Mouse (Mus musculus): ENCODE measurements around the gene Nadk2. TPM values are rescaled to one million over a fixed set of nuclear protein-coding genes. Genes with fewer than 3 reads are reported as not detected.

Gene Nadk2
- polyA plus RNA-seq, 1 experiment from 2014 or later = 37.2 TPM

- WGBS = 52% methylated on average over 12 of the region's 12 CpGs
- H3K4me2 ChIP-seq (ENCODE audit: low read depth, severe bottlenecking) = peak overlapping the region; percentile 69; the same call in 1 of the 2 replicates
- no peaks in the 10 kb centered on the region for H3K9me3 ChIP-seq (ENCODE audit: control insufficient read depth, low read length)
- H3K4me1 ChIP-seq (ENCODE audit: control insufficient read depth, insufficient read depth, low read length) = no peaks in the 10 kb centered on the region; the same call in 1 of the 2 replicates
- ATAC-seq (ENCODE audit: insufficient number of reproducible peaks, low FRiP score, low TSS enrichment, low read depth) = no peak
- H3K4me3 ChIP-seq (ENCODE audit: low read depth, low read length) = no peak overlapping the region
- H3K36me3 ChIP-seq (ENCODE audit: control insufficient read depth, insufficient read depth, low read length) = no peaks in the 10 kb centered on the region
- H3K27ac ChIP-seq (replicated peaks; ENCODE audit: low read depth, low read length) = no peak overlapping the region
- no peak for DNase-seq (ENCODE audit: low spot score)
- no peak overlapping the region for H3K9ac ChIP-seq (ENCODE audit: low read length)
- no peaks in the 10 kb centered on the region for H3K27me3 ChIP-seq (ENCODE audit: control insufficient read depth, insufficient read depth, low read length)
Observed at GRCm38 (mm10) chr15:9073067-9073608, 2.1 kb downstream of the Nadk2 start.

DNA sequence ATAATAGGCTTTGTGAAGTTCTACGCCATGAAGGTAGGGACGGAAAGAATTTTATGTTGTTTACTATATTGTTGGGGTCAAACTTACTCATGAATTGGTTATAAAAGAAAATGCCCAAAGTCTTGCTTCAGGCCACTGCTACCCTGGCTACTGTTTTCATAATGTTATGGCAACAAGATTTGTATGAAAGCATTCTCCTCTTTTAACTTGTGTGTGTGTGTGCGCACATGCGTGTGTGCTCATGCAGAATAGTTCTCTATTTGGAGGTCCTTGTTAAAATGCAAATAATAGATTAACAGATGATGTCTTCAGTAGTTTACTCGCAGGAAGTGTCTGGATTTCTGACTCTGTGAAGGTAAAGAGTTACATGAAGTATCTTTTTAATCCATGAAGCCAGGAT lies 2.6 kb downstream of the Nadk2 start:
- 78% methylated on average over 5 of the region's 5 CpGs for WGBS
- H3K4me2 ChIP-seq (ENCODE audit: low read depth, severe bottlenecking) = peak overlapping the region; percentile 12; the same call in 1 of the 2 replicates

GRCm38 (mm10) chr15:9074139-9074538 lies 3.1 kb downstream of the Nadk2 start:
- Histone ChIP-seq H3K9ac (ENCODE audit: low read length) (no peak overlapping the region), H3K27ac (replicated peaks; ENCODE audit: low read depth, low read length) (no peak overlapping the region), H3K27me3 (ENCODE audit: control insufficient read depth, insufficient read depth, low read length) (no peaks in the 10 kb centered on the region), H3K4me1 (ENCODE audit: control insufficient read depth, insufficient read depth, low read length) (no peaks in the 10 kb centered on the region; the same call in 1 of the 2 replicates), H3K4me2 (ENCODE audit: low read depth, severe bottlenecking) (no peak overlapping the region), H3K36me3 (ENCODE audit: control insufficient read depth, insufficient read depth, low read length) (no peaks in the 10 kb centered on the region), H3K4me3 (ENCODE audit: low read depth, low read length) (no peak overlapping the region), H3K9me3 (ENCODE audit: control insufficient read depth, low read length) (no peaks in the 10 kb centered on the region)
- no peak for DNase-seq (ENCODE audit: low spot score)
- 14% methylated on average over 2 of the region's 2 CpGs for WGBS
- ATAC-seq (ENCODE audit: insufficient number of reproducible peaks, low FRiP score, low TSS enrichment, low read depth) = no peak

More for the DNA sequence above, 2.6 kb downstream of the Nadk2 start:
- no peak overlapping the region for H3K27ac ChIP-seq (replicated peaks; ENCODE audit: low read depth, low read length)
- H3K36me3 ChIP-seq (ENCODE audit: control insufficient read depth, insufficient read depth, low read length) = no peaks in the 10 kb centered on the region
- no peaks in the 10 kb centered on the region; the same call in 1 of the 2 replicates for H3K4me1 ChIP-seq (ENCODE audit: control insufficient read depth, insufficient read depth, low read length)
- no peak overlapping the region for H3K9ac ChIP-seq (ENCODE audit: low read length)
- ATAC-seq (ENCODE audit: insufficient number of reproducible peaks, low FRiP score, low TSS enrichment, low read depth) (no peak), DNase-seq (ENCODE audit: low spot score) (no peak)
- no peaks in the 10 kb centered on the region for H3K9me3 ChIP-seq (ENCODE audit: control insufficient read depth, low read length)
- no peak overlapping the region for H3K4me3 ChIP-seq (ENCODE audit: low read depth, low read length)
- no peaks in the 10 kb centered on the region for H3K27me3 ChIP-seq (ENCODE audit: control insufficient read depth, insufficient read depth, low read length)

- Histone ChIP-seq H3K4me3 (ENCODE audit: low read depth, low read length) (no peak overlapping the region), H3K36me3 (ENCODE audit: control insufficient read depth, insufficient read depth, low read length) (no peaks in the 10 kb centered on the region), H3K4me1 (ENCODE audit: control insufficient read depth, insufficient read depth, low read length) (no peaks in the 10 kb centered on the region; the same call in 1 of the 2 replicates), H3K9me3 (ENCODE audit: control insufficient read depth, low read length) (no peaks in the 10 kb centered on the region), H3K9ac (ENCODE audit: low read length) (no peak overlapping the region), H3K4me2 (ENCODE audit: low read depth, severe bottlenecking) (no peak overlapping the region), H3K27me3 (ENCODE audit: control insufficient read depth, insufficient read depth, low read length) (no peaks in the 10 kb centered on the region), H3K27ac (replicated peaks; ENCODE audit: low read depth, low read length) (no peak overlapping the region)
- no peak for DNase-seq (ENCODE audit: low spot score)
- 20% methylated on average over 4 of the region's 4 CpGs for WGBS
- no peak for ATAC-seq (ENCODE audit: insufficient number of reproducible peaks, low FRiP score, low TSS enrichment, low read depth)
Observed at GRCm38 (mm10) chr15:9074671-9075070, 3.6 kb downstream of the Nadk2 start.

- no peaks in the 10 kb centered on the region for H3K4me1 ChIP-seq (ENCODE audit: control insufficient read depth, insufficient read depth, low read length)
- H3K9me3 ChIP-seq (ENCODE audit: control insufficient read depth, low read length) = no peaks in the 10 kb centered on the region
- no peak overlapping the region for H3K4me3 ChIP-seq (ENCODE audit: low read depth, low read length)
- DNase-seq (ENCODE audit: low spot score) (no peak), ATAC-seq (ENCODE audit: insufficient number of reproducible peaks, low FRiP score, low TSS enrichment, low read depth) (no peak)
- H3K4me2 ChIP-seq (ENCODE audit: low read depth, severe bottlenecking) = no peak overlapping the region
- no peaks in the 10 kb centered on the region for H3K36me3 ChIP-seq (ENCODE audit: control insufficient read depth, insufficient read depth, low read length)
- H3K27ac ChIP-seq (replicated peaks; ENCODE audit: low read depth, low read length) = no peak overlapping the region
- no peak overlapping the region for H3K9ac ChIP-seq (ENCODE audit: low read length)
- H3K27me3 ChIP-seq (ENCODE audit: control insufficient read depth, insufficient read depth, low read length) = no peaks in the 10 kb centered on the region
- 79% methylated on average over 14 of the region's 14 CpGs for WGBS
Observed at GRCm38 (mm10) chr15:9075608-9076200, 4.6 kb downstream of the Nadk2 start.

DNA sequence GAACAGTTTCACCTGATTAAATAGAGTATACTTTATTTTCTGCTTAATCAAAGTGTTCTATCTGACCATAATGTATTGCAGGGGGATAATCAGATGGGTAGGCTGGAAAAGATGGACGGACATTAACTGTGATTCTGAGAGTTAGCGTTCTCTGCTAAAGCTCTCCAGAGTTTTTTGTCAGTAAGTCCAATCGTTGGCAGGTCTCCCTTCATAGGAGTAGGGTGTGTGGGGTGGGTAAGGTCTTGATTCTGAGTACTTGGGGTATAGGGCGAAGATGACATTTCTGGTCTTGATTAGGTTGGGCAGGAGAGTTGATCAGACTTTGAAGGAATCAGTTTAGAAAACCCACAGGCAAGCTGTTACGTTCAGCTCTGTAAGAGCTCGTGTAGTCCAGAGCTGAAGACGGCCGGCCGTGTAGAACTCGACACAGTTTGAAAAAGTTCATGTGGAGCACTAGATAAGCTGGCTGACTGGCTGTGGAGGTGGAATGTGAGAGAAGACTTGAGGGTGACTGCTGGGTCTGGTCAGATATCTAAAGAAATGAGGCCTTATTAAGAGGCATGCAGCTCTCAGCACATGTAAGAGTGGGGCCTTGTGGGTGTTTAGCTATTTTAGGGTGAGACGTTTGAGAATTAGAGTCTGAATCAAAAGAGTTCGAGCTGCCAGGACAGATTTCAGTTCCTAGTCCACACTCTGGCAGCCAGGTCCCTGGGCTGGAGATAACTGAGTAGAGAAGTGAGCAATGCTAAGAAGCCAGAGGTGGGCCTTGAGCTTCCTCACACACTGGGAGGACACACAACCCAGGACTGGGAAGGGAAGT lies 7.6 kb downstream of the Nadk2 start:
- WGBS = 81% methylated on average over 12 of the region's 12 CpGs
- H3K4me1 ChIP-seq (ENCODE audit: control insufficient read depth, insufficient read depth, low read length) = no peaks in the 10 kb centered on the region
- ATAC-seq (ENCODE audit: insufficient number of reproducible peaks, low FRiP score, low TSS enrichment, low read depth) = no peak
- no peak overlapping the region for H3K4me2 ChIP-seq (ENCODE audit: low read depth, severe bottlenecking)
- no peak overlapping the region for H3K9ac ChIP-seq (ENCODE audit: low read length)
- no peaks in the 10 kb centered on the region for H3K9me3 ChIP-seq (ENCODE audit: control insufficient read depth, low read length)
- no peak overlapping the region for H3K27ac ChIP-seq (replicated peaks; ENCODE audit: low read depth, low read length)
- H3K27me3 ChIP-seq (ENCODE audit: control insufficient read depth, insufficient read depth, low read length) = no peaks in the 10 kb centered on the region
- H3K36me3 ChIP-seq (ENCODE audit: control insufficient read depth, insufficient read depth, low read length) = no peaks in the 10 kb centered on the region
- H3K4me3 ChIP-seq (ENCODE audit: low read depth, low read length) = no peak overlapping the region
- DNase-seq (ENCODE audit: low spot score) = no peak

- Histone ChIP-seq H3K4me2 (ENCODE audit: low read depth, severe bottlenecking) (no peak overlapping the region), H3K9me3 (ENCODE audit: control insufficient read depth, low read length) (no peaks in the 10 kb centered on the region), H3K36me3 (ENCODE audit: control insufficient read depth, insufficient read depth, low read length) (peaks cover 3% of the 10 kb centered on the region; the same call in 1 of the 2 replicates), H3K4me3 (ENCODE audit: low read depth, low read length) (no peak overlapping the region), H3K9ac (ENCODE audit: low read length) (no peak overlapping the region), H3K27ac (replicated peaks; ENCODE audit: low read depth, low read length) (no peak overlapping the region), H3K4me1 (ENCODE audit: control insufficient read depth, insufficient read depth, low read length) (no peaks in the 10 kb centered on the region), H3K27me3 (ENCODE audit: control insufficient read depth, insufficient read depth, low read length) (no peaks in the 10 kb centered on the region)
- no peak for DNase-seq (ENCODE audit: low spot score)
- 70% methylated on average over 5 of the region's 5 CpGs for WGBS
- no peak for ATAC-seq (ENCODE audit: insufficient number of reproducible peaks, low FRiP score, low TSS enrichment, low read depth)
Observed at GRCm38 (mm10) chr15:9079626-9080025, 8.6 kb downstream of the Nadk2 start.

GRCm38 (mm10) chr15:9080206-9080605 lies 9.1 kb downstream of the Nadk2 start:
- H3K4me3 ChIP-seq (ENCODE audit: low read depth, low read length) = no peak overlapping the region
- DNase-seq (ENCODE audit: low spot score) = no peak
- H3K27me3 ChIP-seq (ENCODE audit: control insufficient read depth, insufficient read depth, low read length) = no peaks in the 10 kb centered on the region
- no peak overlapping the region for H3K27ac ChIP-seq (replicated peaks; ENCODE audit: low read depth, low read length)
- H3K36me3 ChIP-seq (ENCODE audit: control insufficient read depth, insufficient read depth, low read length) = peaks cover 5% of the 10 kb centered on the region; the same call in 1 of the 2 replicates
- no peaks in the 10 kb centered on the region for H3K9me3 ChIP-seq (ENCODE audit: control insufficient read depth, low read length)
- WGBS = 78% methylated on average over 4 of the region's 4 CpGs
- no peak for ATAC-seq (ENCODE audit: insufficient number of reproducible peaks, low FRiP score, low TSS enrichment, low read depth)
- no peak overlapping the region for H3K9ac ChIP-seq (ENCODE audit: low read length)
- no peak overlapping the region for H3K4me2 ChIP-seq (ENCODE audit: low read depth, severe bottlenecking)
- no peaks in the 10 kb centered on the region for H3K4me1 ChIP-seq (ENCODE audit: control insufficient read depth, insufficient read depth, low read length)

Data from limb, embryonic 11.5 days (tissue).